Mouse (Mus musculus): ENCODE data around the gene Mxd1. TPM values are rescaled to one million over a fixed set of nuclear protein-coding genes. Genes with fewer than 3 reads are reported as not detected.

Gene Mxd1
- total RNA-seq (2021) = 1 to 10 TPM; 5.7 to 7.3 TPM

GRCm38 (mm10) chr6:86668580-86669239 is at the start of gene Mxd1:
Gene Mxd1, minus strand, starts transcription at chr6:86669161.
- intact Hi-C loops (cut with DNase I) = loop anchor here (5.0 kb wide), 1 partner anchor 71 kb away; no protein-coding TSS in a partner anchor
- peak in 1 of 2 experiments; percentile 42 for DNase-seq

- intact Hi-C loops (cut with DNase I) = no loop called here
- DNase-seq = no peak
These were observed 39.3 kb upstream of the Mxd1 start for GRCm38 (mm10) chr6:86708072-86708774.

GRCm38 (mm10) chr6:86702577-86702976 is 33.6 kb upstream of the Mxd1 start:
- no peak for DNase-seq
- intact Hi-C loops (cut with DNase I) = no loop called here

- intact Hi-C loops (cut with DNase I) = no loop called here
- no peak for DNase-seq
These were observed 28.9 kb upstream of the Mxd1 start for GRCm38 (mm10) chr6:86697903-86698302.

GRCm38 (mm10) chr6:86696213-86696612 is 27.3 kb upstream of the Mxd1 start:
- DNase-seq = no peak
- intact Hi-C loops (cut with DNase I) = no loop called here

GRCm38 (mm10) chr6:86694465-86694864 is 25.5 kb upstream of the Mxd1 start:
- intact Hi-C loops (cut with DNase I) = loop anchor here (1.0 kb wide), 1 partner anchor 149 kb away; no protein-coding TSS in a partner anchor
- DNase-seq = peak; percentile 33 to 70

GRCm38 (mm10) chr6:86689671-86690070 is 20.7 kb upstream of the Mxd1 start:
- intact Hi-C loops (cut with DNase I) = no loop called here
- DNase-seq = no peak

- DNase-seq = no peak
- intact Hi-C loops (cut with DNase I) = no loop called here
These were observed 18.0 kb upstream of the Mxd1 start for GRCm38 (mm10) chr6:86686971-86687370.

GRCm38 (mm10) chr6:86684655-86685011 is 15.7 kb upstream of the Mxd1 start:
- DNase-seq = no peak
- intact Hi-C loops (cut with DNase I) = loop anchor here (5.0 kb wide), 1 partner anchor 247 kb away; the partner anchor contains the start of gene C87436

- peak; percentile 95 to 96 for DNase-seq
- intact Hi-C loops (cut with DNase I) = loop anchor here (5.0 kb wide), 1 partner anchor 247 kb away; the partner anchor contains the start of gene C87436
These were observed 15.1 kb upstream of the Mxd1 start, which contains the start of gene Snrnp27 for GRCm38 (mm10) chr6:86683872-86684654. Gene Snrnp27, minus strand, starts transcription at chr6:86684522.

GRCm38 (mm10) chr6:86681289-86681688 is 12.3 kb upstream of the Mxd1 start:
- DNase-seq = no peak
- intact Hi-C loops (cut with DNase I) = loop anchor here (5.0 kb wide), 1 partner anchor 244 kb away; the partner anchor contains the start of gene C87436

GRCm38 (mm10) chr6:86678341-86678740 is 9.4 kb upstream of the Mxd1 start:
- intact Hi-C loops (cut with DNase I) = no loop called here
- DNase-seq = no peak

- intact Hi-C loops (cut with DNase I) = loop anchor here (1.0 to 5.0 kb wide), 2 partner anchors 126 to 199 kb away; no protein-coding TSS in a partner anchor
- DNase-seq = peak; percentile 77 to 84
These were observed 1.9 kb upstream of the Mxd1 start for GRCm38 (mm10) chr6:86670873-86671272.

- peak; percentile 100 for DNase-seq
- intact Hi-C loops (cut with DNase I) = loop anchor here (5.0 kb wide), 1 partner anchor 72 kb away; no protein-coding TSS in a partner anchor
These were observed 323 bp upstream of the Mxd1 start for GRCm38 (mm10) chr6:86669240-86669727.

GRCm38 (mm10) chr6:86667061-86667460 is 1.9 kb downstream of the Mxd1 start:
- no peak for DNase-seq
- intact Hi-C loops (cut with DNase I) = loop anchor here (5.0 kb wide), 1 partner anchor 70 kb away; no protein-coding TSS in a partner anchor

- intact Hi-C loops (cut with DNase I) = loop anchor here (5.0 kb wide), 1 partner anchor 68 kb away; no protein-coding TSS in a partner anchor
- DNase-seq = no peak
These were observed 3.2 kb downstream of the Mxd1 start for GRCm38 (mm10) chr6:86665560-86666307.

GRCm38 (mm10) chr6:86665076-86665475 is 3.9 kb downstream of the Mxd1 start:
- DNase-seq = no peak
- intact Hi-C loops (cut with DNase I) = loop anchor here (5.0 kb wide), 1 partner anchor 68 kb away; no protein-coding TSS in a partner anchor

- DNase-seq = no peak
- intact Hi-C loops (cut with DNase I) = no loop called here
These were observed 8.6 kb downstream of the Mxd1 start for GRCm38 (mm10) chr6:86660161-86660877.

GRCm38 (mm10) chr6:86658501-86658900 is 10.5 kb downstream of the Mxd1 start:
- intact Hi-C loops (cut with DNase I) = no loop called here
- no peak for DNase-seq

Data from heart, postnatal 10 days (tissue).